Mouse (Mus musculus) stomach, postnatal 0 days (tissue): Measurements from ENCODE around the gene Lrfn5.

Experiments used
- CTCF ChIP-seq: IDR thresholded peaks from 2 replicates; pipeline ENCODE4 v1.5.1; 2016; ENCODE audit warnings: antibody characterized with exemption, low read depth, mild to moderate bottlenecking, moderate library complexity
- EP300 ChIP-seq: optimal IDR thresholded peaks from 2 replicates; pipeline ENCODE3; 2016; ENCODE audit warnings: antibody characterized with exemption

- TF ChIP-seq CTCF (no peak), EP300 (no peak)
Observed at GRCm38 (mm10) chr12:61522829-61523370, at the start of gene Lrfn5.
